Mouse (Mus musculus) brain, embryonic 14.5 days (tissue): ENCODE measurements around the gene Tmem199.

Experiments
- CTCF ChIP-seq: fragments of 200-500 bp; IDR thresholded peaks from 2 replicates; pipeline ENCODE4 v1.5.1; 2012; ENCODE audit warnings: inconsistent platforms, mild to moderate bottlenecking, moderate library complexity, borderline replicate concordance; ENCODE audit not compliant: insufficient read depth, insufficient read length; ENCODE audit errors: extremely low read depth
- POLR2A ChIP-seq: fragments of 200-500 bp; IDR thresholded peaks from 2 replicates; pipeline ENCODE4 v1.6.1; 2012; ENCODE audit warnings: mild to moderate bottlenecking, inconsistent platforms, borderline replicate concordance; ENCODE audit not compliant: poor library complexity, insufficient read depth, insufficient read length, severe bottlenecking; ENCODE audit errors: extremely low read depth

DNA sequence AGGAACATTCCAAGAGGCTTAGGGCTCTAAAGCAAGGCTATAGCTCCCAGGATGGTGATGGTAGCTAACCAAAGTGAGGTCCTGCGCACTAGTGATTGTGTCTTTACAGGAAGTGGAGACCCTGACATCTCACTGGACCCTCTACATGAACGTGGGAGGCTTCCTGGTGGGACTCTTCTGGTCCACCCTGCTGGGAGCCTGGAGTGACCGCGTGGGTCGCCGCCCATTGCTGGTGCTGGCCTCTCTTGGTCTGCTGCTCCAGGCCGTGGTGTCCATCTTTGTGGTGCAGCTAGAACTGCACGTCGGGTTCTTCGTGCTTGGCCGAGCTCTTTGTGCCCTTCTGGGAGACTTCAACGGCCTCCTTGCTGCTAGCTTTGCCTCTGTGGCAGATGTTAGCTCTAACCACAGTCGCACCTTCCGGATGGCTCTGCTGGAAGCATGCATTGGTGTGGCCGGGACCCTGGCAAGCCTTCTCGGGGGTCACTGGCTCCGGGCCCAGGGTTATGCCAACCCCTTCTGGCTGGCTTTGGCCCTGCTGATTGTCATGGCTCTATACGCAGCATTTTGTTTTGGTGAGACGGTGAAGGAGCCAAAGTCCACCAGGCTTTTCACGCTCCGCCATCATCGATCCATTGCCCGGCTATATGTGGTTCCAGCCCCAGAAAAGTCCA, 45.6 kb downstream of the Tmem199 start:
- no peak for TF ChIP-seq CTCF
- no peak for TF ChIP-seq POLR2A
